Comparison of ENCODE assay signal across 7 mouse cellular contexts in the genomic region with DNA sequence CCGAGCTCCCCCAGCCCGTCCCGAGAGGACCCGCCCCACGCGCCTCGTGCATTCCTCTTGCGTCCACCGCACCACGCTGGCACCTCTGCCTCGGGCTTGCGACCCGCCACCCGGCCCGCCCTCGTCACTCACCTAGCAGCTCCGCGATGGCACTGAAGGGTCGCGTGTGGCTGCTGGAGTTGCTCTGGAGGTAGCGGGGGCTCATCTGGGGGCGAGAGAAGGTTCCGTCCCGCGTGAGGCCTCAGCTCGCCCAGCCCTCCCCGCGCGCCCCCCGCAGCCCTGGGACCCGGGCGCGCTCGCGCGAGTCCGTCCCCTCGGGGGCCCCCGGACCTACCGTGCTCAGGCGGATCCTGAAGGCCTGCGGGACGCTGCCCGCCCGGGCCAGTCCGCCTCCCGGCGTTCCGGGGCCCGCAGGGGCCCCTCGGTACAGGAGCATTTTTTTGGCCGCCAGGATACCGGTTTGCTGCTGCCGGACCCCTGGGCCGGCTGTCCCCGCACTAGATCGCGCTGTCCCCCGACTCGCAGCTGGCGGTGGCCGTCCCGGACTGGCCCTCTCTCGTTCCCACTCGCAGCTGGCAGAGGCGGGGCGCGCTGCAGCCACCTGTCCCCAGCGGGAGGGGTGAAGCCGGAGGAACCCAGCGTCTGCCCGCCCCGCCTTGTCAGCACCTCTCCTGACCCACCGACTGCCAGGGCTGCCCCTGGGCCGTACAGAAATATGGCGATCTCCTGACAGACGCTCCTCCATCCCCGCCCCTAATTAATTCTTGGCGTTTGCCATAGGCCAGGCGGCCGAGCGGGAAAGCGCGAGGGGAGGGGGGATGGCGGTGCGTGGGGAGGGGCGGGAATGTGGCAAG. TPM values are rescaled to one million over a fixed set of nuclear protein-coding genes. Genes with fewer than 3 reads are reported as not detected.
DNase-seq lines count a peak whose midpoint lies in the region; ATAC-seq lines count a peak whose summit lies in the region.

Gene Morc4 (minus strand): TSS at position 740 of the 854 bp plus-strand sequence.

- 20% methylated on average over 56 of the region's 87 CpGs for WGBS in hindbrain, embryonic 12.5 days

- peak within 1 kb of the TSS; percentile 65 for H3K4me2 ChIP-seq in hindbrain, embryonic 12.5 days (replicated peaks)

- H3K4me1 ChIP-seq in hindbrain, embryonic 12.5 days, result no peaks in the 10 kb centered on the region

- DNase-seq in adipocyte (ENCODE audit: low spot score), result peak; percentile 6
- DNase-seq in cerebellum, adult 9-10 months, result peak; percentile 66
- DNase-seq in frontal cortex, postnatal 36 days (ENCODE audit: low spot score in 2 of 2), result peak; percentile 23 to 40
- DNase-seq in layer of hippocampus, postnatal 36 days, result peak; percentile 37 to 43
- peak; percentile 64 for DNase-seq in lung, postnatal 10 days
- DNase-seq in right cerebral cortex, adult 18-20 months, result peak; percentile 33

- no peaks in the 10 kb centered on the region for H3K36me3 ChIP-seq in hindbrain, embryonic 12.5 days

- H3K4me3 ChIP-seq in hindbrain, embryonic 12.5 days, result peak within 1 kb of the TSS; percentile 60

- H3K9me3 ChIP-seq in hindbrain, embryonic 12.5 days (replicated peaks), result no peaks in the 10 kb centered on the region

- ATAC-seq in hindbrain, embryonic 12.5 days (ENCODE audit: low FRiP score), result peak; percentile 94

- H3K27me3 ChIP-seq in hindbrain, embryonic 12.5 days, result peaks cover 19% of the 10 kb centered on the region

- peak within 1 kb of the TSS; percentile 35; the same call in 1 of the 2 replicates for H3K27ac ChIP-seq in hindbrain, embryonic 12.5 days

- H3K9ac ChIP-seq in hindbrain, embryonic 12.5 days, result peak within 1 kb of the TSS; percentile 62

RNA-seq across cellular contexts. Expression of gene Morc4, which starts in this region (rescaled TPM):
- 8.2 and 8.9 TPM in 2 replicates for polyA plus RNA-seq in hindbrain, embryonic 12.5 days (2016; fragmentation: Nextera tagmentation; extraction: Ambion mirVana)
- 1 to 10 TPM; 5.7 to 6.3 TPM for total RNA-seq in layer of hippocampus, postnatal 36 days (2021)

Comparison
In these comparisons a context has a peak if more than half of its experiments do, and no peak if none do; other contexts are left out.
1. Peak in every context shown above with its lines: DNase-seq, ATAC-seq, H3K4me3 ChIP-seq and H3K27ac ChIP-seq.
2. DNase-seq: peak in every context shown above with its lines; median percentile 66 in cerebellum, adult 9-10 months; 64 in lung, postnatal 10 days; 40 in layer of hippocampus, postnatal 36 days; 33 in right cerebral cortex, adult 18-20 months; 32 in frontal cortex, postnatal 36 days; 6 in adipocyte.